Mouse (Mus musculus) heart, adult 9 months (tissue): ENCODE data around the gene Pla1a.
"Not testable (repeated sequence)": the region's sequence is repeated elsewhere in the genome, so short reads cannot be mapped to it uniquely, and the experiment has no call there.

Source experiments
- DNase-seq, 2 experiments: peaks; one replicate each; pipeline ENCODE4 v3.0.0; 2022; ENCODE audit warnings: low spot score in 2 of 2

Gene Pla1a

GRCm38 (mm10) chr16:38432498-38433425 lies at the start of gene Pla1a:
Gene Pla1a, minus strand, starts transcription at chr16:38433145.
- DNase-seq = peak; percentile 42 to 60

GRCm38 (mm10) chr16:38481327-38481726 lies 48.4 kb upstream of the Pla1a start:
- no peak for DNase-seq

DNA sequence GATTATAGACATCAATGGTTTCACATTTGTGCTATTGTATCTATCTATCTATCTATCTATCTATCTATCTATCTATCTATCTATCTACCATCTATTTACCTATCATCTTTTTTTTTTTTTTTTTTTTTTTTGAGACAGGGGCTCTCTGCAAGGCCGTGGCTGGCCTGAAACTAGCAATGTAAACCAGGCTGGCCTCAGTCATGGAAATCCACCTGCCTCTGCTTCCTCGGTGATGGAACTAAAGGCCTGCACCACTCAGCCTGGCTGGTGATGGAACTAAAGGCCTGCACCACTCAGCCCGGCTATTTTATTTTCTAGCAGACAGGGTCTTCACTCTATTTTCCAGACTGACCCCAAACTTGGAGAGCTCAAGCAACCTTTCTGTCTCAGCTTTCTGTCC lies 45.4 kb upstream of the Pla1a start:
- no peak for DNase-seq

GRCm38 (mm10) chr16:38477241-38477608 lies 44.3 kb upstream of the Pla1a start:
- not testable (repeated sequence) for DNase-seq

DNA sequence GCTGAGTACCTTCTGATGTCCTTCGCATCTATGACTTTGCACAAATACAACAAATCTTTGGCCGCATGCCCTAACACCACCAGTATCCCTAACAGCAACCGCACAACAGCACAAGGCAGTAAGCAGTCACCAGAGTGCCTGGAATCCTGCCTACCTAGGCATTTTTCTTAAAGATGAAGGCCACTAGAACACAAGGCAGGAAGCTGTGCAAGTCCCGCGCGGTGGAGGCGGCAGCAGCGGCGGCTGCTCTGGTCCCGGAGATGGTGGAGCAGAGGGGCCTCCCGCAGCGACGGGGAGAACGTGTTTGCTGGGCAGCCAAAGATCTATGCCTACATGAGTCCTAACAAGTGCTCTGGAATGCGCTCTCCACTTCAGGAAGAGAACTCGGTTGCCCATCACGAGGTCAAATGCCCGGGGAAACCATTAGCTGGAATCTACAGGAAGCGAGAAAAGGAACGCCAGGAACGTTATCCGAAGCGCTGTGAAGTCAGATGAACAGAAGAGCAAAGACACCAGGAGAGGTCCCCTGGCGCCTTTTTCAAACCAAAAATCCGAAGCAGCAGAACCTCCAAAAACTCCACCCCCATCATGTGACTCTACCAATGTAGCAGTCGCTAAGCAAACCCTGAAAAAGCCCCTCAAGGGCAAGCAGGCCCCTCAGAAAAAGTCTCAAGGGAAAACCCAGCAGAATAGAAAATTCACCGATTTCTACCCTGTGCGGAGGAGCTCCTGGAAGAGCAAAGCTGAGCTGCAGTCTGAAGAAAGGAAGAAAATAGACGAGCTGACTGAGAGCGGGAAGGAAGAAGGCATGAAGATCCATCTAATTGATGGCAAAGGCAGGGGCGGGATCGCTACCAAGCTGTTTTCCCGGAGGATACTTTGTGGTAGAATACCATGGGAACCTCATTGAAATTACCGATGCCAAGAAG lies 43.6 kb upstream of the Pla1a start:
- DNase-seq = peak; percentile 46 to 58

DNA sequence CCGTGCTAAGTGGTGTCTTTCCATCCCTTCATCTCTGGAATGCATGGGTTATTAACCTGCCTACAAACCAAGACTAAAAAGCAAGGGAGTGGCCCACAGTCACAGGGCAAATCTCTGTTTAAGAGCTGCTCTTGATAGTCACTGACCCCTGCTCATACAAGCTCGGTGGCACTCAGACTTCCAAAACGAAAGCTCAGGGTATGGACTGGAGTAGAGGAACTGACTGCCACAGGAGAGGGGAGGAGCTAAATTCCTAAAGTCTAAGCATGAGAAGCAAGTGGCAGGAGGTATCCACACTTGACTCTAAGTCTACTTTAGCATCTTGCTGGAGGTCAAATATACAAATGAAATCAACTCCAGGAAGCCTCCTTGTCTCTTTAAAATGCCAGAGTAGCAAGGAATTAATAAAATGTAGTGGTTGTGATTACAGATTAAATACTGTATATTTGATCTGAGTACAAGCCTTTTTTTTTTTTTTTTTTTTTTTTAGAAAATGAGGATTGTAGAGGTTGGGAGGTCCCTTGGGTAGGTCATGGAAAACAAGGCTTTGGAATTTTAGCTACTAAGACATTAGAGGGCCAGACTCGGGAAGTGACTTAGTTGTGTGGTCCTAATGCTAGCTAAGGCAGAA lies 42.9 kb upstream of the Pla1a start:
- no peak for DNase-seq

DNA sequence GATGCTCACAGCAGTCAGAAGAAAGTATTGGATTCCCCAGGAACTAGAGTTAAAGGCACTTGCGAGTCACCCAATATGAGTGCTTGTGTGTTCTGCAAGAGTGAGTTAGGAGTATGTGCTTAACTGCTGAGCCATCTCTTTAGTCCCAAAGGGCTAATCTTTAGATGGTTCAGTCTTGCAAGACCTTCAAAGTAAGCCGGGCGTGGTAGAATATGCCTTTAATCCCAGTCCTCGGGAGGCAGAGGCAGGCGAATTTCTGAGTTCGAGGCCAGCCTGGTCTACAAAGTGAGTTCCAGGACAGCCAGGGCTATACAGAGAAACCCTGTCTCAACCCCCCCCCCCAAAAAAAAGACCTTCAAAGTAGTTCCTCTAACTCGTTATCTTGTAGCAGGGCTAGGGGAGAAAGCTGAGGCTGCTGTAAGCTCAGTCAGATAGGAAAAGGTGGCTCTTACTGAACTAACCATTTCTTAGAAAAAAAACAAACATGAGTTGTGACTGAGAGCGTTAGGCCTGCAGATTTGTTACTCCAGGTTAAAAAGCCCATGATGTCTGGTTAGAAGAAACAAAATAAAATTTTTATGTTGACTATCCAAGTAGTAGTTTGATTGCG lies 41.8 kb upstream of the Pla1a start:
- no peak for DNase-seq

- no peak for DNase-seq
Observed at GRCm38 (mm10) chr16:38473661-38474060, 40.7 kb upstream of the Pla1a start.

DNA sequence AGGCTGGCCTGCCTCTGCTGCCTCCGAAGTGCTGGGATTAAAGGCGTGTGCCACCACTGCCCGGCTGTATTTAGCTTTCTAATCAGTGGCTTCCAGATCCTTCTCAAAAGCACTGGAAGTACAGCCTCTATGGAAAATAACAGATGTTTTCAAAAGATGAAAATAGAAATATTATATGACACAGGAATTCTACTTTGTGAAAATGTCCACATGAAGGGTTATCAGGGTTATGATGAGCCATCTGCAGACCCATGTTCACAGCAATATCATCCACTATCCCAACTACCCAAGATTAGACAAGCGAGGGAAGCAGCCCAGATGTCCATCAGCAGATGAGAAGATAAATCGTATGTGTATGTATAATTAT lies 39.5 kb upstream of the Pla1a start:
- DNase-seq = no peak

GRCm38 (mm10) chr16:38471697-38472506 lies 39.0 kb upstream of the Pla1a start:
- no peak for DNase-seq

DNA sequence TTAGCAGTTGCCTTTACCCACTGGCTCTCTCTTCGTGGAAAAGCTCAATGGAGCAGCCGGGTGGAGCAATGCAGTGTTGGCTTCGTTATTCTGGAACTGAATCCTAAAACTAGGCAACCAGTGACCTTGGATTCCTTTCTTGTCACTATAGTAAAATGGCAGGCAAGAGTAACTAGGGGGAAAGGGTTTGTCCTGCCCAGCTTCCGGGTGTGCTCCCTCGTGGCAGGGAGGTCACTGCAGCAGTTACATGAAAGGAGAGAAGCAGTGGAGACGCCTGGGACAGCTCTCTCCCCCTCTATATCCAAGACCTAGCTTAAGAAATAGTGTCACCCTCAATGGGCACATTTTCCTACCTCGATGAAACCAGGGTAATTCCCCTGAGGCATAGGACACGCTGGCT lies 36.5 kb upstream of the Pla1a start:
- no peak for DNase-seq

GRCm38 (mm10) chr16:38468706-38469018 lies 35.7 kb upstream of the Pla1a start:
- DNase-seq = no peak

GRCm38 (mm10) chr16:38467917-38468705 lies 35.2 kb upstream of the Pla1a start:
- no peak for DNase-seq

DNA sequence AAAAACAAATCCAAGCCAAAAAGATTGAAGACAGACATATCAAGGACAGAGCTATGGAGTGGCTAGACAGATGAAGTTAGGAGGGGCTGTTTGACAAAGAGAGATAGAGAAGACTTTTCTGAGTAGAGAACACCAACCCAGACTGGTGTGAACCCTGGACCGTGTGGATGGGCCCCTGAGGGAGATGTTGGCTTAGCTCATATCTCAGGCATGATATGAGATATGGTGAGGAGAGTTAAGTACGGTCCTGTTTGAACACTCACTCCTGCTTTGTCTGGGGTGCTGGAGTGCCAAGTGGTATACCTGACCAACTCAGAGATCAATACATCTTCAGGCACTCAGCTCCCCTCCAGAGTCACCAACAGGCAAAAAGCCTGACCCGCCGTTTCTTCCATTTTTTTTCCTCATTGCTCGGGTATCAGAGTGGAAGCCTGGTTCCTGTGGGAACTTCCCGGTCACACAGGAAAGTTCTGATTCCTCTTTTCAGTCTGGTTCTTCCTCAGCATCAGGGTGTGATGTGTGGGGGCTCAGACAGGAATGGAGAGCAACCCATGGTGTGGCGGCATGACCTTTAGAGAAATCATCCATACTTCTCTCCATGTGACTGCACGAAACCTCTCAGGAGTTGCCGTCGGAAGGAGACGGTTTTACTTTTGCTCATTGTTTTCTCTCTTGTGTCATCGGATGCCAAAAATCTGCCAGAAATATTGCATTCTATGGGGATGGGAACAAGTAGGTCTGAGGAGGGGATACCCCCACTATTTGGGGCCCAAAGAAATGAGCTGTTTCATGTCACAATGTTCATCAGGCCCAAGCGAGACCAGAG lies 34.4 kb upstream of the Pla1a start:
- DNase-seq = no peak

- DNase-seq = no peak
Observed at GRCm38 (mm10) chr16:38466089-38466488, 33.1 kb upstream of the Pla1a start.

- DNase-seq = no peak
Observed at GRCm38 (mm10) chr16:38463305-38463704, 30.4 kb upstream of the Pla1a start.

GRCm38 (mm10) chr16:38462161-38462560 lies 29.2 kb upstream of the Pla1a start:
- DNase-seq = no peak

GRCm38 (mm10) chr16:38461749-38462148 lies 28.8 kb upstream of the Pla1a start:
- no peak for DNase-seq

DNA sequence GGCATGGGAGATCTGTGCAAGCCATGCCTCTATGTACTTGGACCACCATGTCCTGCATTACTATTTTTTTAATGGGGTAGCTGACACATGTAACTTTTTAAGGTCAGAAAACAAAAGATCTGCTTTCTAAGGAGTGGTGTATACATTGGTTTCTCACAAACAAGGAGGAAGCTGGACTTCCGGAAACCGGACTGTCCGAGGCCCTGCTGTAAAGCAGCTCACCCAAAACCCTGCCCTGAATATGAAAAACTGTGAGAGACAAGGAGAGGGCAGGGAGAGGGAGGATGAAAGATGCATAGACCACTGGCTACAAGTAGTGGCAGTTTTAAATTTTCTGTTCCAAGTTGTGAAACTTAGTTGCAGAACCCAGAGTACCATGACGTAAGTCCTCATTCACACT lies 27.0 kb upstream of the Pla1a start:
- no peak for DNase-seq
